Mouse (Mus musculus): ENCODE results near the gene Tgm1.

Tgm1 gene

DNA sequence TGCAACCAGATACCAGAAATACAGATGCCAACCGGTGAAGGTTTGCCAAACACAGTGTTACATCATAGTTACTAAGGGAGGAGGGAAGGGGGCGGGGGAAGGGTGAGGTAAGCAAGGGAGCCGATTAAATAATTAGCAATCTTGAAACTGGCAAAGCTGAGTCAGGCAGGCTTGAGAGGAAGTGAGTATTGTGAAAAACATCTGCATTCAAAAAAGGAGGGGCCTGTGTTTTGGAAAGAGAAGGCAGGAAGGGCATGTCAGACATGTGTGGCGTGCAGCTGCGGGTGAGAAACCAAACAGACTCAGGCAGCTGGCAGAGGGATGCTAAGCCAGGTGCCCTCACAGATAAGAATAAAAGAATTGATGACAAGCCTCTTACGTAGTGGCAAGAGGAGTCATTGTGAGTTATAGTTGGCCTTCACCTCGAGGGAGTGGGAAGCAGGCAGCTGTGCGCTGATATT lies 10.7 kb upstream of the Tgm1 start:
- in situ Hi-C loops (cut with MboI, MseI) = loop anchor here in 1 of 2 experiments (5.0 kb wide), 1 partner anchor 87 kb away; the partner anchor contains the start of genes Gm49378 and Ipo4

DNA sequence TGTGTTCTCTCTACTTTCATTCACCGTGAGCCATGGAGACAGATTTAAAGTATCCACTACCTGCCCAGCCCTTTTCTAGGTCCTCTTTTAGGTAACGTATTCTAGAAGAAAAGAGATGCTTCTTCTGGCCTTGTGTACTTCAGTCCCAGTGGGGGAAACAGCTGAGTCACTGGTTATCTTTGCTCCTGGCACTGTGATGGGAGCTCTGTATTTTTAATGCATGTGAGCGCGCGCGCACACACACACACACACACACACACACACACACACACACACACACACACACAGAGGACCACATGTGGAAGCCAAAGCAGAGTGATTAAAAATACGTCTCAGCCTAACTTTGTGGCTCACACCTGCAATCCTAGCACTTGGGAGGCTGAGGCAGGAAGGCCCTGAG lies 9.7 kb upstream of the Tgm1 start:
- in situ Hi-C loops (cut with MboI, MseI) = loop anchor here in 1 of 2 experiments (5.0 kb wide), 1 partner anchor 86 kb away; the partner anchor contains the start of genes Gm49378 and Ipo4

DNA sequence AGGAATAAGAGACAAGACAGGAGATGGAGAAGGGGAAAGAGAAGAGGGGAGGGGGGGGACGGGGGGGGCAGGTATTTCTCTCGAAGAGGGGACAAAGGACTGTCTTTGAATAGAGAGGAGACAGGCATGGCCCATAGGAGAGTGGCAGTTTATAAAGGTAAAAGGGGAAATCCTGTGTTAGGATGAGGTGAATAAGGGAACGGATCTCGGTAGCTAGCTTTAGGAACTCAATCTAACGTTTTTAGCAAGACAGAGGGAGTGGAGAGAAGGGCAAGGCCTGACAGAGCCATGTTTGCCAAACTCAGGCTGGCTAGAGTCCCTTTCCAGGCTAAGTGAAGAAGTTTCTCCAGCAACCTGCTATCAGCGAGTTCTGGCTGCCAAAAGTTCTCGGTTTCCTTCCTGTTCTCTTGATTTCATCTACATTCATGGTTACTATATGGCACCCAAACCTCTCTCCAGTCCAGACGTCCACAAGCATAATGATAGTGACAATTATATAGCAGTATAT lies 8.8 kb upstream of the Tgm1 start:
- in situ Hi-C loops (cut with MboI, MseI) = loop anchor here in 1 of 2 experiments (5.0 kb wide), 1 partner anchor 85 kb away; the partner anchor contains the start of genes Gm49378 and Ipo4

DNA sequence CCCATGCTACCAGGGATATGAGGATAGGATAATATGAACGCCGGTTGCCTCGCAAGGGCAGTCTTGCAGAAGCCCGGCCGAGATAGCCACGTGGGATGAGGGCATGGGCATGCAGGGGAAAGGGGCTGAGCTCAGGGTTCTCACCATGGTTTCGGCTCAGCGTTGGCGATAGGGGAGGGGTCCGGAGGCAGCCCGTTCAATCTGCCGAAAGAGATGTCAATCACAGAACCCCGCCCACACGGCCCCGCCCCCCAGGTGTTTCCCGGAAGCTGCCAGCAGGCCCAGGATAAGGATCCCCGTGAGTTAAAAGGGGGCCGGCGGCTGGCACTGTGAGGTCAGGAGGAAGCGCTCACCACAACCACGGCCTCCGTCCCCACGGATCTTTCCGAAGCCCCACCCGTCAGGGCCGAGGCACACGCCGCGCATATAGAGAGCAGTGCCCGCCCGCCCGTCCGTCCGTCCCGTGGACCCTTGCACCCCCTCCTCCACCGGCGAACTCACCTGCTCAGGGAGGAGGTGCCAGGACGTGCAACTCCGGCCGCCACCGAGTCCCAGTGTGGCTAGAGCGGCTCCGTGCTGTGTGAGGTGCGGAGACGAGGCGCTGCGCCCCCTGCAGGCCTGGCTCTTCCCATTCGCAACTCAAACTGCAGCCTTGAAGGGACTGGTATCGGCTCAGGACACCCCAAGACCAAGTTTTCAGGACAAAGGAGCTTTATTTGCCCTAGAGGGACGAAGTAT lies 8.1 kb upstream of the Tgm1 start, which contains the start of gene Rabggta:
Gene Rabggta, minus strand, starts transcription at position 564 of the 738 bp plus-strand sequence.
- in situ Hi-C loops (cut with MboI, MseI) = loop anchor here in 1 of 2 experiments (5.0 kb wide), 1 partner anchor 85 kb away; the partner anchor contains the start of genes Gm49378 and Ipo4

- in situ Hi-C loops (cut with MboI, MseI) = loop anchor here in 1 of 2 experiments (5.0 kb wide), 1 partner anchor 84 kb away; the partner anchor contains the start of genes Gm49378 and Ipo4
Measured at GRCm38 (mm10) chr14:55721076-55721475, 7.3 kb upstream of the Tgm1 start.

DNA sequence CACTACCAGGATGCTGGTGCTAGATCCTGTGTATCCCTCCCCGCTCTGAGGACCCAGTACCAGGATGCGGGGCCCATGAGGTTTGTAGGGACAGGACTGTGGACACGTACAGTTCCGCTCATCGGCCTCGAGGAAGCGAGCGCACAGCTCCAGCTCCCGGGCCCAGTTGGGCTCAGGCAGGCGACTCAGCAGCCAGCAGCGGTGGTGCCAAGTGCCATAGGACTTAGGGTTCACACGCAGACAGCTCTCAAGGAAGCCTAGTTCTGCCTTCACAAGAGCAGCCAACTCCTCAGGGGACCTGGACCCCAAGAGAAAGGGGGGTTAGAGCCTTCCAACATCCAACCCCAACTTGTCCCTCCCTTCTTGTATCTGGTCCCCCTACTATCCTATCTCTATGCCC lies 6.9 kb upstream of the Tgm1 start:
- in situ Hi-C loops (cut with MboI, MseI) = loop anchor here in 1 of 2 experiments (5.0 kb wide), 1 partner anchor 83 kb away; the partner anchor contains the start of genes Gm49378 and Ipo4

GRCm38 (mm10) chr14:55719737-55720136 lies 6.0 kb upstream of the Tgm1 start:
- in situ Hi-C loops (cut with MboI, MseI) = loop anchor here in 1 of 2 experiments (5.0 kb wide), 1 partner anchor 82 kb away; the partner anchor contains the start of genes Gm49378 and Ipo4

DNA sequence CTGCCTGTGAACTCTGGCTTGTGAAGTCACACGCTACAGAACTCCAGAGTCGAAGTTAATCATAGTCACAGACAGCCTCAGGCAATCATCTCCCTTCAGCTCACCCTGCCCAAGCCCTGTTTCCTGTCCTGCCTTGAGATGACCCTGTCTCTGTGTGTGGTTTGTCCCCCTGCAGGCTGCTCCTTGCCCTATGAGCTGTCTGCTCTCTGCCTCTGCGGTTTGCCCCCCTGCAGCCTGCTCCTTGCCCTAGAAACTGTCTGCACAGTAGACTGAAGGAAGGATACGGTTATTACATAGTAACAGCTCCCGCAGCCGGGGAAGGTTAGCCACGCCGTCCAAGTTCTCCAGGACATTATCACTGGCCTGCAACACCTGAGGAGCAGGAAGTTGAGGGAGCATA lies 3.2 kb upstream of the Tgm1 start:
- in situ Hi-C loops (cut with MboI, MseI) = no loop called here

DNA sequence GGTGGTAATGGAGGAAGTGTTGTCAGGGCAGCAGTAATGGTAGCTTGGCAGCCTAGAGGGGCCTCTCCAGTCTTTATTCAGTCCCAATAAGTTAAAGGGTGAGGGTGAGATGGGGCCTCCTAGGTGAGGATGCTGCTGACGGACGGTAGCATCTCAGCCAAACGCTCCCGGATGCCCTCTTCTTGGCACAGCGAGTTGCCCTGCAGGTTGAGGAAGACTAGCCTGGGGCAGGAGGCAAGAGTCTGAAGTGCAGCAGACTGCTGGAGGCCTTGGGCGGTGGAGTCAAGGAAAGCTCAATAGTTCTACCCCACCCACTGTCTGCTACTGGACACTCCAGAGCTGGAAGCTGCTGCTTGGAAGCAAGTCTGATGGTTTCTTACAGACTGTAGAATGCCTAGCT lies 2.5 kb upstream of the Tgm1 start:
- in situ Hi-C loops (cut with MboI, MseI) = no loop called here

- in situ Hi-C loops (cut with MboI, MseI) = no loop called here
Measured at GRCm38 (mm10) chr14:55714893-55715292, 1.2 kb upstream of the Tgm1 start.

DNA sequence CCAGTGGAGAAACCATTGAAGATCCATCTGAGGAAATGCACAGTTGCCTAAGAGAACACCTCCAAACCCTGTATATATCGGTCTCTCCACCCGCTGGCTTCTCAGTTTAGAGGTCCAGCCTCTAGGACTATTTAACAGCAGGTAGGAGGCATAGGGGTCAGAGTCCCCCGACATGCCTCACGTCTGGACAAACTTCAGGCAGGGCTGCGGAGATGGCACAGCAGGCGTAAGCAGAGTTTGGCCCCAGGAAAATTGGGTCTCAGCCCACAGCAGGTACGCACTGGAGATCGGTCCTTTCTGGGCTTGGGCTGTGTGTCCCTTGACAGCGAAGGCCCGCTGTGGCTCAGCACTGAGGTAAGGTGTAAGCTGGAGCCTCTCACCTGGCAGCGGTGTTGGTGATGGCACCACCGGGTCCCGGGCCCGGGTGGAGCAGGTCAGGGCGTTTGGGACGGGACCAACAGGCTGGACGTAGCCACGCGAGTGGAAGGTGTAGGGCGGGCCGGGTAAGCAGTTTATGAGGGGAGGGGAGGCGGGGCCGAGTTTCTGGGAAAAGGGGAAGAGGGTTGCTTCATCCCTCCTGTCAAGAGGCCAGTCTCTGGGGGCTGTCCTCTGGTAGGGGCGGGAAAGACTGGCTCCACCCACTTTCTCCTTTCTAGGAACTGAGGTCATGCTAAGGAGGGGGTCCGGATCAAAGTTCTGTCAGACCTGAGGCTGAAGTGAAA lies 558 bp downstream of the Tgm1 start:
- in situ Hi-C loops (cut with MboI, MseI) = no loop called here

DNA sequence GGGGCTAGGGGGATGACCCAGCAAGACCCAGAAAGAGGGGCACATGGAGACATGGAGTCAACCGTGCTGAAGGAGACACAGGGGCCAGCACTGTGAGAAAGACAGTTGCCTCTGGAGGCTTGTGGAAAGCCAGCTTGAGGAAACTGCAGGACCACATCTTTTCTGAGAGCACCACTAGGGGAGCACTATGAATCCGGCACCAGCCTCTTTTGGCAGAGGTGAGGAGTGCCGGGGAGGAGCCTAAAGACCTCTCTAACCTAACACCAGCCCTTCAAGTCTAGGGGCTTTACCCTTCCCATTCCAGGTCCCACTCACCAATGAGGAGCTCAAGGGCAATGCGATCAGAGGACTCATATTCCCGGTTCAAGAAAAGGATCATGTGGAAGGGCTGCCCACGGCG lies 1.9 kb downstream of the Tgm1 start:
- in situ Hi-C loops (cut with MboI, MseI) = no loop called here

GRCm38 (mm10) chr14:55709509-55709908 lies 4.2 kb downstream of the Tgm1 start:
- in situ Hi-C loops (cut with MboI, MseI) = no loop called here

GRCm38 (mm10) chr14:55707397-55707796 lies 6.3 kb downstream of the Tgm1 start:
- in situ Hi-C loops (cut with MboI, MseI) = no loop called here

DNA sequence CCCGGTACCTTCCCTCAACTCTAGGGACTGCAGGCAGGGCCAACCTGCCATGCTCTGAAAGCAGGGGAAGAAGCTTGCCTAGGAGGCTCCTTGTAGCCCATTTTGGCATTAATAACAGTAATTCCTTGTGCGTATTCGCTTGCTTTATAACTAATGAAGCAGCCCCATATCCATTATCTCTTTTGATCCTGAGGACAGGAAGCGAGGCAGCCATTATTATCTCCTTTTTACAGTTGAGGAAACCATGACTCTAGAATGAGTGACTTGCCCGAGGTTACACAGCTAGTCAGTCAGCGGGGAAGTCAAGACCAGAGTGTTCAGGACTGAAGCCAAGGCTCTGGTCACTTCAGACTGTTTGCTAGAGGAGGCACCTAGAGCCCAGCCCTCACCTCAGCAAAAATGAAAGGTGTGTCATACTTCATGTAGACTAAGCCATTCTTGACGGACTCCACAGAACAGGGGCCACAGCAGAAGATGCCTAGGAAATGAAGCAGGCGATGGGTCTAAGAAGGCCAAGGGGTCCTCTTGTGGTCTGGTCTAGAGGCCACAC lies 7.6 kb downstream of the Tgm1 start:
- in situ Hi-C loops (cut with MboI, MseI) = no loop called here

- in situ Hi-C loops (cut with MboI, MseI) = no loop called here
Measured at GRCm38 (mm10) chr14:55702761-55703160, 11.0 kb downstream of the Tgm1 start.

DNA sequence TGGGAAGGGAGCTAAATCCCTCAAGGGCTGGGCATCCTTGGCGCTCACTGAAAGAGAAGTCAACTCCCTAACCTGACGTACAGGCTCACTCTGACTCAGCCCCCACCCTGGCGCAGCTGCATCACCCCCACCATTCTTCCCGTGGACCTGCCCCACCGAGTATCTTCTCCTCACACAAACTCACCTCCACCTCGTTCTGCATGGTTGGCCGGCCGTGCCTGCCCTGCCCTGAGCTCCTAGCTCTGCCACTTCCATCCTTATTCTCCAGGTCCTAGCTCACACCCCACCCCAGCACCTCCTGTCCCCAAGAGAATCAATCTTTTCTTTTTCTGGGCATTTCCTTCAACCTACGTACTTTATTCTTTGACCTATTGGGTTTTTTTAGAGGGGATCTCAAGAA lies 12.6 kb downstream of the Tgm1 start:
- in situ Hi-C loops (cut with MboI, MseI) = no loop called here

GRCm38 (mm10) chr14:55697226-55697625 lies 16.5 kb downstream of the Tgm1 start:
- in situ Hi-C loops (cut with MboI, MseI) = no loop called here

DNA sequence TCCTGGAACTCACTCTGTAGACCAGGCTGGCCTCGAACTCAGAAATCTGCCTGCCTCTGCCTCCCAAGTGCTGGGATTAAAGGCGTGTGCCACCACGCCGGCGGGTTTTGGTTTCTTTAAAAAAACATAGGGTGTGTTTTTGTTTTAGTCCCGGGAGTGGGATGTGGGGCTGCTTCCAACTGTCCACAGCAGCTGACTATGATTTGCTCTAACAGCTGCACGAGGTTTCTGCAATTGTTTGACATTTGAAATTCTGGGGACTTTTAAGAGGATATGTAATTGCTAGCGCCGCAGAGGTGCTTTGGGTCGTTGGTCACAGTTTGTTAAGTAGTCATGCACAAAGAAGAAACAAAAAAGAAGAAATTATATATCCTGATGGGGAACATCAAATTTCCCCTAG lies 24.3 kb downstream of the Tgm1 start:
- in situ Hi-C loops (cut with MboI, MseI) = no loop called here

DNA sequence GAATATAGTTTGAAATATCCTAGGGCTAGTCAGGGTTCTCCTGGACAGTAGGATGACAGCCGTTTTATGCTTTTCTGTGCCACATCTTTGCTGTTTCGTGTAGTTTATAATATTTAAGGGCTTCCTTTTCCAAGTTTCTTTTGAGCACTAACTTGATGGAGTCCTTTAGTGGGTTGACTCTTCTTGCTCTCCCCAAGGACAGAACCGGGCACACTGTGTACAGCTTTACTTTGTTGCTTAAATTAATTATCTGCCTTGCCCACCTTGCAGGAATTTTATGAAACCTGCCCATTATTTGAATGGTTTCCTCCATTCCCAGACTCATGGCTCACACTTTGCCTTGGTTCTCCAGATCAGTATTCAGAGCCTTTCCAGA lies 31.6 kb downstream of the Tgm1 start:
- in situ Hi-C loops (cut with MboI, MseI) = loop anchor here (5.0 kb wide), 1 partner anchor 60 kb away; no protein-coding TSS in a partner anchor
